Mouse (Mus musculus): Measurements from ENCODE around the gene Nrap. TPM values are rescaled to one million over a fixed set of nuclear protein-coding genes. Genes with fewer than 3 reads are reported as not detected.

Gene Nrap
- total RNA-seq (2014; rRNA removed) (0.07 and 0.55 TPM in 2 replicates), polyA plus RNA-seq (2012; rRNA removed) (0.04 and 0.11 TPM in 2 replicates)

- H3K4me3 ChIP-seq (ENCODE audit: insufficient read depth, low read depth, low read length) = no peak within 1 kb of the TSS
- no peaks in the 10 kb centered on the region for H3K36me3 ChIP-seq (ENCODE audit: control insufficient read depth, insufficient read depth, low read length)
- no peaks in the 10 kb centered on the region for H3K4me1 ChIP-seq (ENCODE audit: control insufficient read depth, insufficient read depth, low read length)
- 92% methylated on average over 11 of the region's 11 CpGs for WGBS
- no peaks in the 10 kb centered on the region for H3K27me3 ChIP-seq (ENCODE audit: control insufficient read depth, insufficient read depth, low read length)
- no peak for TF ChIP-seq CTCF (IDR thresholded peaks at IDR 0.05; ENCODE audit: low read depth, low read length)
- TF ChIP-seq POLR2A (IDR thresholded peaks at IDR 0.05; ENCODE audit: extremely low read depth, insufficient read depth, low read length) = no peak
- no peak within 1 kb of the TSS for H3K27ac ChIP-seq (replicated peaks; ENCODE audit: insufficient read depth, low read depth, low read length)
- no peak for DNase-seq (ENCODE audit: extremely low read depth, low read depth, low spot score)
- no peak within 1 kb of the TSS for H3K9ac ChIP-seq (ENCODE audit: low read depth, low read length)
- H3K79me2 ChIP-seq (ENCODE audit: control insufficient read depth, insufficient read depth, low read length) = no peaks in the 10 kb centered on the region
Observed at GRCm38 (mm10) chr19:56389879-56390278, at the start of gene Nrap. Nrap (minus strand) TSS chr19:56390037.

GRCm38 (mm10) chr19:56439072-56439434, 49.2 kb upstream of the Nrap start:
- DNase-seq (ENCODE audit: extremely low read depth, low read depth, low spot score) = peak; percentile 6
- no peak overlapping the region for H3K4me3 ChIP-seq (ENCODE audit: insufficient read depth, low read depth, low read length)
- no peak overlapping the region for H3K27ac ChIP-seq (replicated peaks; ENCODE audit: insufficient read depth, low read depth, low read length)
- 43% methylated on average over 6 of the region's 6 CpGs for WGBS
- H3K36me3 ChIP-seq (ENCODE audit: control insufficient read depth, insufficient read depth, low read length) = peaks cover 12% of the 10 kb centered on the region
- H3K9ac ChIP-seq (ENCODE audit: low read depth, low read length) = no peak overlapping the region
- no peaks in the 10 kb centered on the region for H3K4me1 ChIP-seq (ENCODE audit: control insufficient read depth, insufficient read depth, low read length)
- H3K27me3 ChIP-seq (ENCODE audit: control insufficient read depth, insufficient read depth, low read length) = no peaks in the 10 kb centered on the region
- TF ChIP-seq CTCF (IDR thresholded peaks at IDR 0.05; ENCODE audit: low read depth, low read length) = no peak
- no peak for TF ChIP-seq POLR2A (IDR thresholded peaks at IDR 0.05; ENCODE audit: extremely low read depth, insufficient read depth, low read length)
- H3K79me2 ChIP-seq (ENCODE audit: control insufficient read depth, insufficient read depth, low read length) = no peaks in the 10 kb centered on the region

DNA sequence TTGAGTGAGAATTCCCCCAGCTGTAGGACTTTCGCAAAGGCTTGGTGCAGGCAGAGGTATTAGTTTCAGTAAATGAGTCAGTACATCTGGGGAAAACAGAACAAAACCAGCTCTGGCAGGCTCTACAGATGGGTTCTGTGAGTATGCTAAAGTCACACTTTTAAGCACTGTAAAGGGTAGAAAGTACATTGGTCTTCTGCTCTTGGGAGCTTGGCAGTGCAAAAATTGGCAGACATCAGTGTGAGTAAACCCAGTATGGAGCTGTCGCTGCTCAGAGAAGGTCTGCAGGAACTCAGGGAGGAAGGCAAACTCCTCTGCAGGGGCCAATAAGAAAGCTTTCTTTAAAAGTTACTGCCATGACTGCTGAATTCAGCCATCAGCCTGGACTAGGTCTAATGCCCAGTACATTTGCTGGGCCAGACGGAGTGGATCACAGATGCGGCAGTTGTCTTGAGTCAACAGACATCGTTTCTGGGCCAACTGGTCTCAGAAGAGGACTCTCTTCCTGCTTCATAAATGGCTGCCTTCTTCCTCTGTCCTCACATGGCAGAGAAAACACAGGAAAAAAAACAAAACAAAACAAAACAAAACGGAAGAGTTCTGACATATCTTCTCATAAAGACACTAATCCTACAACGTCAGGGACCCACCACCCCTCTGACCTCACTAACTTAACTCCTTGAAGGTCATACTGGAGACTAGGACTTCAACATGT, 48.7 kb upstream of the Nrap start:
- 72% methylated on average over 7 of the region's 7 CpGs for WGBS
- no peak overlapping the region for H3K27ac ChIP-seq (replicated peaks; ENCODE audit: insufficient read depth, low read depth, low read length)

GRCm38 (mm10) chr19:56436380-56436779, 46.5 kb upstream of the Nrap start:
- DNase-seq (ENCODE audit: extremely low read depth, low read depth, low spot score) = no peak
- H3K4me3 ChIP-seq (ENCODE audit: insufficient read depth, low read depth, low read length) = no peak overlapping the region
- H3K4me1 ChIP-seq (ENCODE audit: control insufficient read depth, insufficient read depth, low read length) = no peaks in the 10 kb centered on the region
- WGBS = 94% methylated on average over 13 of the region's 13 CpGs
- TF ChIP-seq CTCF (IDR thresholded peaks at IDR 0.05; ENCODE audit: low read depth, low read length) (no peak), POLR2A (IDR thresholded peaks at IDR 0.05; ENCODE audit: extremely low read depth, insufficient read depth, low read length) (no peak)
- H3K27ac ChIP-seq (replicated peaks; ENCODE audit: insufficient read depth, low read depth, low read length) = no peak overlapping the region
- no peak overlapping the region for H3K9ac ChIP-seq (ENCODE audit: low read depth, low read length)
- H3K27me3 ChIP-seq (ENCODE audit: control insufficient read depth, insufficient read depth, low read length) = no peaks in the 10 kb centered on the region
- peaks cover 15% of the 10 kb centered on the region for H3K36me3 ChIP-seq (ENCODE audit: control insufficient read depth, insufficient read depth, low read length)
- no peaks in the 10 kb centered on the region for H3K79me2 ChIP-seq (ENCODE audit: control insufficient read depth, insufficient read depth, low read length)

More for the DNA sequence above, 48.7 kb upstream of the Nrap start:
- TF ChIP-seq POLR2A (IDR thresholded peaks at IDR 0.05; ENCODE audit: extremely low read depth, insufficient read depth, low read length) (no peak), CTCF (IDR thresholded peaks at IDR 0.05; ENCODE audit: low read depth, low read length) (no peak)
- Histone ChIP-seq H3K4me1 (ENCODE audit: control insufficient read depth, insufficient read depth, low read length) (no peaks in the 10 kb centered on the region), H3K4me3 (ENCODE audit: insufficient read depth, low read depth, low read length) (no peak overlapping the region), H3K36me3 (ENCODE audit: control insufficient read depth, insufficient read depth, low read length) (peaks cover 12% of the 10 kb centered on the region), H3K27me3 (ENCODE audit: control insufficient read depth, insufficient read depth, low read length) (no peaks in the 10 kb centered on the region), H3K79me2 (ENCODE audit: control insufficient read depth, insufficient read depth, low read length) (no peaks in the 10 kb centered on the region), H3K9ac (ENCODE audit: low read depth, low read length) (no peak overlapping the region)
- DNase-seq (ENCODE audit: extremely low read depth, low read depth, low spot score) = no peak

- TF ChIP-seq POLR2A (IDR thresholded peaks at IDR 0.05; ENCODE audit: extremely low read depth, insufficient read depth, low read length) (no peak), CTCF (IDR thresholded peaks at IDR 0.05; ENCODE audit: low read depth, low read length) (no peak)
- 96% methylated on average over 7 of the region's 7 CpGs for WGBS
- H3K9ac ChIP-seq (ENCODE audit: low read depth, low read length) = no peak overlapping the region
- DNase-seq (ENCODE audit: extremely low read depth, low read depth, low spot score) = no peak
- H3K79me2 ChIP-seq (ENCODE audit: control insufficient read depth, insufficient read depth, low read length) = no peaks in the 10 kb centered on the region
- no peaks in the 10 kb centered on the region for H3K4me1 ChIP-seq (ENCODE audit: control insufficient read depth, insufficient read depth, low read length)
- peaks cover 15% of the 10 kb centered on the region for H3K36me3 ChIP-seq (ENCODE audit: control insufficient read depth, insufficient read depth, low read length)
- H3K27ac ChIP-seq (replicated peaks; ENCODE audit: insufficient read depth, low read depth, low read length) = no peak overlapping the region
- H3K27me3 ChIP-seq (ENCODE audit: control insufficient read depth, insufficient read depth, low read length) = no peaks in the 10 kb centered on the region
- H3K4me3 ChIP-seq (ENCODE audit: insufficient read depth, low read depth, low read length) = no peak overlapping the region
Observed at GRCm38 (mm10) chr19:56433581-56433980, 43.7 kb upstream of the Nrap start.

GRCm38 (mm10) chr19:56432706-56433105, 42.9 kb upstream of the Nrap start:
- Histone ChIP-seq H3K9ac (ENCODE audit: low read depth, low read length) (no peak overlapping the region), H3K4me1 (ENCODE audit: control insufficient read depth, insufficient read depth, low read length) (no peaks in the 10 kb centered on the region), H3K36me3 (ENCODE audit: control insufficient read depth, insufficient read depth, low read length) (peaks cover 12% of the 10 kb centered on the region), H3K27ac (replicated peaks; ENCODE audit: insufficient read depth, low read depth, low read length) (no peak overlapping the region), H3K4me3 (ENCODE audit: insufficient read depth, low read depth, low read length) (no peak overlapping the region), H3K27me3 (ENCODE audit: control insufficient read depth, insufficient read depth, low read length) (no peaks in the 10 kb centered on the region), H3K79me2 (ENCODE audit: control insufficient read depth, insufficient read depth, low read length) (no peaks in the 10 kb centered on the region)
- no peak for TF ChIP-seq CTCF (IDR thresholded peaks at IDR 0.05; ENCODE audit: low read depth, low read length)
- no peak for TF ChIP-seq POLR2A (IDR thresholded peaks at IDR 0.05; ENCODE audit: extremely low read depth, insufficient read depth, low read length)
- DNase-seq (ENCODE audit: extremely low read depth, low read depth, low spot score) = no peak
- 95% methylated on average over 10 of the region's 10 CpGs for WGBS

Measured in liver, adult 2 months (tissue).